Mouse (Mus musculus) forebrain, postnatal 0 days (tissue): ENCODE data around the gene Smtn. TPM values are rescaled to one million over a fixed set of nuclear protein-coding genes. Genes with fewer than 3 reads are reported as not detected.

Experiments used
- ATAC-seq: fragments of 200-750 bp; cut with Nextera tagmentation; 2 replicates; pipeline ENCODE4 v1.8.0; 2017; ENCODE audit warnings: mild to moderate bottlenecking, moderate library complexity
- DNase-seq: peaks from one replicate; pipeline ENCODE4 v3.0.0-alpha.2; 2015
- H3K27ac ChIP-seq: fragments of 300-500 bp; sonication (generic); 2 replicates; pipeline ENCODE4 v1.5.1; 2014; ENCODE audit warnings: low read depth, mild to moderate bottlenecking, antibody characterized with exemption, low read length, moderate library complexity, mixed read lengths
- H3K27me3 ChIP-seq: fragments of 300-500 bp; sonication (generic); 2 replicates; pipeline ENCODE4 v1.6.1; 2014; ENCODE audit warnings: mild to moderate bottlenecking, low read length, mixed read lengths; ENCODE audit not compliant: insufficient read depth
- H3K36me3 ChIP-seq: fragments of 300-500 bp; sonication (generic); 2 replicates; pipeline ENCODE4 v1.6.1; 2014; ENCODE audit warnings: mild to moderate bottlenecking, moderate library complexity; ENCODE audit not compliant: insufficient read depth
- H3K4me1 ChIP-seq: fragments of 300-500 bp; sonication (generic); 2 replicates; pipeline ENCODE4 v1.6.1; 2014; ENCODE audit warnings: antibody characterized with exemption; ENCODE audit not compliant: insufficient read depth
- H3K4me2 ChIP-seq: fragments of 300-500 bp; sonication (generic); 2 replicates; pipeline ENCODE4 v1.6.1; 2014; ENCODE audit warnings: low read depth, mild to moderate bottlenecking, moderate library complexity
- H3K4me3 ChIP-seq: fragments of 300-500 bp; sonication (generic); 2 replicates; pipeline ENCODE4 v1.5.1; 2014; ENCODE audit warnings: low read depth, low read length, mixed read lengths
- H3K9ac ChIP-seq: fragments of 300-500 bp; sonication (generic); 2 replicates; pipeline ENCODE4 v1.6.1; 2014; ENCODE audit warnings: mild to moderate bottlenecking
- H3K9me3 ChIP-seq: fragments of 300-500 bp; sonication (generic); 2 replicates; pipeline ENCODE4 v1.6.1; 2016; ENCODE audit warnings: low read length
- CTCF ChIP-seq: sonication (generic); IDR thresholded peaks from 2 replicates; pipeline ENCODE4 v1.5.1; 2016; ENCODE audit warnings: antibody characterized with exemption, control low read depth, low read depth
- WGBS: fragments of 180-500 bp; shearing (Covaris S2); extraction: QIAGEN DNeasy Blood & Tissue Kit; methylation state at CpG from one replicate; pipeline ENCODE4 v1.1.7; 2014; 5-methylcytosine and 5-hydroxymethylcytosine counted together
- polyA plus RNA-seq: library from polyadenylated mRNA; unstranded; fragments of >200 nt; fragmentation: Nextera tagmentation; extraction: Ambion mirVana; gene quantifications from 2 replicates; pipeline ENCODE4 v1.2.1, GENCODE M21; 2015
- total RNA-seq: library from RNA; depleted of rRNA; stranded (reverse); fragments of >200 nt; gene quantifications from 2 replicates; pipeline ENCODE4 v1.2.3, GENCODE M21; 2014; rRNA removed

Gene Smtn
- total and polyA plus RNA-seq, 2 experiments from 2014 or later: 7.9 to 8.7 TPM

DNA sequence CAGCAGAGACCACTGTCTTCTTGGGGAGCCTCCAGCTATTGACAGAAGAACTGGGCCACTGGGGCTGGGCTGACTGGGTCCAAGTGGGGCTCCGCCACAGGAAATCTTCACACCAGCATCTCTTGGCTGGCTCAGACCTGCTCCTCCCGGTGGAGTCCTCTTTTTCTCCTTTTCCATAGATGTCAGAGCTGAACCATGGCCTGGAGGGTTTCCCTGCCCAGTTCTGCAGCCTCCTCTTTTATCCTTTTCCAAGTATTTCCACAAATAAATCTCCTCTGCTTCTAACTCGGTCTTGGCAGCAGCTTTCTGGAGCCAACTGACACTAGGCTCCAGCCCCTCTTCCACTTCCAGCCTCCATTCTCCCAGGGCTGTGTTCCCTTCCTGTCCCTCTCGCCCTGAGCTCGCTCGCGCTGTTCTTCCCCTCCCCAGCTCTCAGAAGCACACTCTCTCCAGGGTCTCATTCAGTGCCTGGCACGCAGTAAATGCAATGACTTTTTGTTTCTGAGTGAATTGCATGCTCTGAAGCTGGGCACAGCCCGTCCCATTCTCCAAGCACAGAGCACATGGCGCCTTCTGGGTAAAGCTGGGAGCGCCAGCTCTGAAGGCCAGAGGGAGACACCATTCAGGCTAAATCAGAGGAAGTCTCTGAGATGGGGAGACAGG lies 56.3 kb downstream of the Smtn start:
- 46% methylated on average over 11 of the region's 11 CpGs for WGBS
- H3K27ac ChIP-seq: peak overlapping the region; percentile 9
- H3K4me3 ChIP-seq: no peak overlapping the region
- no peaks in the 10 kb centered on the region for H3K4me1 ChIP-seq
- H3K27me3 ChIP-seq: no peaks in the 10 kb centered on the region
- no peak overlapping the region for H3K9ac ChIP-seq
- no peak for TF ChIP-seq CTCF
- H3K36me3 ChIP-seq: no peaks in the 10 kb centered on the region
- DNase-seq (peak; percentile 47), ATAC-seq (peak; percentile 88)
- no peak overlapping the region for H3K4me2 ChIP-seq
- no peaks in the 10 kb centered on the region for H3K9me3 ChIP-seq

DNA sequence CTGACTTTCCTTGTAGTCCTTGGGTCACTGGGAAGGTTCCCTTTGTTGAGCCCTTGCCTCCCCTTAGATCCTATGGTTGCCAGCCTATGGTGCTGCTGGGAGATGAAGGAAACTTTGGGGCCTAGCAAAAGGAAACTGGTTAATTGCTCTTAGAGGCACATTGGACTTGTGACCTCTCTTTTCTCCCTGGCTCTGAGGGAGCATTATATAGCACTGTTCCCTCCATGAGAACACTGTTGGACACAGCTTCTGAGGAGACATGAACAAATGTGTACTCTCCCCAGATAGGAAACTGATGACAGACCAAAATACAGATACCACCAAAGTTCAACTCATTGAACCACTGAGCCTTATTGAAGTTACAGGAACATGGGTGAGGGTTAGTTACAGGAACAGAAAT lies 64.9 kb downstream of the Smtn start:
- no peak overlapping the region for H3K27ac ChIP-seq
- H3K4me3 ChIP-seq: no peak overlapping the region
- DNase-seq: no peak
- H3K27me3 ChIP-seq: no peaks in the 10 kb centered on the region
- TF ChIP-seq CTCF: no peak
- H3K9me3 ChIP-seq: no peaks in the 10 kb centered on the region
- no peaks in the 10 kb centered on the region for H3K4me1 ChIP-seq
- ATAC-seq: no peak
- no peak overlapping the region for H3K9ac ChIP-seq
- no peak overlapping the region for H3K4me2 ChIP-seq
- H3K36me3 ChIP-seq: no peaks in the 10 kb centered on the region

DNA sequence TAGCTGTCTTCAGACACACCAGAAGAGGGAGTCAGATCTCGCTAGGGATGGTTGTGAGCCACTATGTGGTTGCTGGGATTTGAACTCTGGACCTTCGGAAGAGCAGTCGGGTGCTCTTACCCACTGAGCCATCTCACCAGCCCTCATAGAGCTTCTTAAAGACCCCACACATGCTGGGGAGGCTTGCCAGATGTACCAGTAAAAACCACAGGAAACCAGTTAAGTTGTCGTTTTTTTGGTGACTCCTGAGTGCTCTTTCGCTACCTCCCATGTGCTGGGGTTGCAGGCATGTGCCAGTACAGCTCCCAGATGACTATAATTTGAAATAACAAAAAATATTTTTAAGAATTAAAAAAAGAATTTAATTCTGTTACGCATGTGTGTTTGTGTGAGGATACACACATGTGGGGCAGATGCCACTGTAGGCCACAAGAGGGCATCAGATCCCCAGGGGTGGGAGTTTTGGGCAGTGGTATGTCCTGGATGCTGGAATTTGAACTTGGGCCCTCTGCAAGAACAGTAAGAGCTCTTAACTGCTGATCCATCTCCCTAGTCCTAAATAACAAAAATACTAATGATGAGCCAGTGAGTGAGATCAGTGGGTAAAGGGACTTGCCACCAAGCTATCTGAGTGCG lies 65.8 kb downstream of the Smtn start:
- no peaks in the 10 kb centered on the region for H3K27me3 ChIP-seq
- 90% methylated on average over 7 of the region's 7 CpGs for WGBS
- TF ChIP-seq CTCF: peak; percentile 49
- H3K9me3 ChIP-seq: no peaks in the 10 kb centered on the region
- no peaks in the 10 kb centered on the region for H3K4me1 ChIP-seq
- DNase-seq (no peak), ATAC-seq (no peak)
- no peaks in the 10 kb centered on the region for H3K36me3 ChIP-seq
- H3K9ac ChIP-seq: no peak overlapping the region
- H3K27ac ChIP-seq: no peak overlapping the region
- H3K4me3 ChIP-seq: no peak overlapping the region
- no peak overlapping the region for H3K4me2 ChIP-seq

DNA sequence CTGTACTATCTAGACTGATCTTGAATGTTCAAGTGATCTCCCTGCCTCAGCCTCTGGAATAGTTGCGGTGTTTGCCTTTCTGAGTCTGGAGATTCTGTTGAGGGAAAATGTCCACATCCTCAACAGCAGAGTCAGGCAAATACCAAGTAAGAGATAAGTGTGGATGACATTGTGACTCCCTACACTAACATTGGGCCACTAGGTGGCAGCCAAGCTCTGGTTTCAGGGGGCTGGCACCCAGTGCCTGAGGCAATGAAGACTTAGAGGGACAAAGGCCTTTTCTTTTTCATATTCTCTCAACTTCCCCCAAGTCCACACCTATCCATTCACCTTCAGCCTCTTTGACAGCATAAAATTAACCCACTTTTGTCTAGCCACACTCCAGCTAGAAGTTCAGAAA lies 67.9 kb downstream of the Smtn start:
- Histone ChIP-seq H3K4me1 (no peaks in the 10 kb centered on the region), H3K27ac (no peak overlapping the region), H3K9me3 (no peaks in the 10 kb centered on the region), H3K36me3 (no peaks in the 10 kb centered on the region), H3K9ac (no peak overlapping the region), H3K27me3 (no peaks in the 10 kb centered on the region), H3K4me3 (no peak overlapping the region), H3K4me2 (no peak overlapping the region)
- peak; percentile 93 for TF ChIP-seq CTCF
- 40% methylated on average over 1 of the region's 1 CpGs for WGBS
- DNase-seq: peak; percentile 90
- peak; percentile 84 for ATAC-seq

DNA sequence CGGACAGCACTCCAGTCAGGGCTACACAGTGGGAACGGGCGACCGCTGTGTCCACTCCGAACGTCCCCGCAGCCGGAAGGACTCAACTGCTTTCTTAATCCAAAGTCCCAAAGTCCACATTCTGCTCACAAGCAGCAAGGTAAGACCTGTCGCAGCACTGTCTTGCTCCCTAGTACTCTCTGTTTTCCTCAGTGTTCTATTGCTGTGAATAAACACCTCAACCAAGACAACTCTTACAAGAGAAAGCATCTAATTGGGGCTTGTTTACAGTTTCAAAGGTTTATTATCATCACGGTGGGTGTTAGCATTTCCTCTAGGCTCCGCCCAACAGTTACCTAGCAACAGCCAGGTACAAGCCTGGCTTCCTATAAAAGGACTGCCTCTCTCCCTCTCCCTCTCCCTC lies 69.0 kb downstream of the Smtn start:
- 24% methylated on average over 11 of the region's 11 CpGs for WGBS

More for the DNA sequence above, 69.0 kb downstream of the Smtn start:
- Histone ChIP-seq H3K4me2 (no peak overlapping the region), H3K4me3 (no peak overlapping the region), H3K4me1 (no peaks in the 10 kb centered on the region), H3K9me3 (no peaks in the 10 kb centered on the region), H3K9ac (no peak overlapping the region), H3K36me3 (no peaks in the 10 kb centered on the region), H3K27ac (no peak overlapping the region), H3K27me3 (no peaks in the 10 kb centered on the region)
- DNase-seq: no peak
- ATAC-seq: no peak
- no peak for TF ChIP-seq CTCF

Other genes starting within 250 kb of the Smtn start
- gene Pik3ip1, start 210.2 kb downstream of the Smtn start, total RNA-seq: 36.2 and 47.8 TPM in 2 replicates
- 30.3 and 37.3 TPM in 2 replicates for gene Pik3ip1, start 210.2 kb downstream of the Smtn start, polyA plus RNA-seq
- gene Limk2, start 131.4 kb downstream of the Smtn start, total RNA-seq: 148 and 173 TPM in 2 replicates
- 87.7 and 98.6 TPM in 2 replicates for gene Limk2, start 131.4 kb downstream of the Smtn start, polyA plus RNA-seq
- 35.9 and 38.8 TPM in 2 replicates for gene Rnf185, start 88.2 kb downstream of the Smtn start, total RNA-seq
- gene Rnf185, start 88.2 kb downstream of the Smtn start, polyA plus RNA-seq: 36.3 and 36.9 TPM in 2 replicates
- gene Pla2g3, start 52.3 kb downstream of the Smtn start, total RNA-seq: 21.3 and 26.2 TPM in 2 replicates
- 9.4 and 11.9 TPM in 2 replicates for gene Pla2g3, start 52.3 kb downstream of the Smtn start, polyA plus RNA-seq
- gene Inpp5j, start 35.8 kb downstream of the Smtn start, total RNA-seq: 3.5 and 6.5 TPM in 2 replicates
- 6.6 and 9.7 TPM in 2 replicates for gene Inpp5j, start 35.8 kb downstream of the Smtn start, polyA plus RNA-seq
- gene Selenom, start 25.9 kb downstream of the Smtn start, total RNA-seq: 119 and 172 TPM in 2 replicates
- 224 and 227 TPM in 2 replicates for gene Selenom, start 25.9 kb downstream of the Smtn start, polyA plus RNA-seq
- gene Morc2a, start 108.6 kb upstream of the Smtn start, total RNA-seq: 53.9 and 61.6 TPM in 2 replicates
- 12.6 and 21.1 TPM in 2 replicates for gene Morc2a, start 108.6 kb upstream of the Smtn start, polyA plus RNA-seq